Comparison of ENCODE assay signal across 8 mouse cellular contexts in genomic region chr7:28464416-28465212, GRCm38 (mm10).
DNase-seq lines count a peak whose midpoint lies in the region.

No protein-coding gene starts in this region.

- DNase-seq in spleen, postnatal 36 days (ENCODE audit: low spot score in 2 of 2): peak; percentile 21 to 25
- DNase-seq in spleen, adult 12 weeks (ENCODE audit: low spot score): no peak
- peak; percentile 85 for DNase-seq in cerebellum, adult 8-10 months
- peak; percentile 85 to 93 for DNase-seq in frontal cortex, postnatal 36 days (ENCODE audit: low spot score in 2 of 2)
- peak; percentile 87 for DNase-seq in layer of hippocampus, adult 11-12 months (ENCODE audit: low spot score)
- DNase-seq in lung, adult 18-20 months: peak; percentile 75 to 79
- DNase-seq in retina, postnatal 1 day: peak; percentile 71
- DNase-seq in thymus, postnatal 25 days: no peak

Comparison
In these comparisons a context has a peak if more than half of its experiments do, and no peak if none do; other contexts are left out.
1. DNase-seq: peak in spleen, postnatal 36 days (2 of 2), cerebellum, adult 8-10 months (single experiment), frontal cortex, postnatal 36 days (2 of 2), layer of hippocampus, adult 11-12 months (single experiment), lung, adult 18-20 months (2 of 2) and retina, postnatal 1 day (single experiment); none in spleen, adult 12 weeks (single experiment) and thymus, postnatal 25 days (single experiment).